Mouse (Mus musculus) kidney, adult 18-20 months (tissue): ENCODE data around the gene Cnr2.
"Not testable (repeated sequence)": the region's sequence is repeated elsewhere in the genome, so short reads cannot be mapped to it uniquely, and the experiment has no call there.

Experiments used
- DNase-seq: peaks from one replicate; pipeline ENCODE4 v3.0.0; 2021

The Cnr2 gene

GRCm38 (mm10) chr4:135938858-135939257 lies 43.7 kb downstream of the Cnr2 start:
- DNase-seq = no peak

- not testable (repeated sequence) for DNase-seq
These were observed 45.8 kb downstream of the Cnr2 start for GRCm38 (mm10) chr4:135941026-135941425.

GRCm38 (mm10) chr4:135942193-135942592 lies 47.0 kb downstream of the Cnr2 start:
- DNase-seq = no peak

- no peak for DNase-seq
These were observed 48.2 kb downstream of the Cnr2 start for GRCm38 (mm10) chr4:135943389-135943788.

- no peak for DNase-seq
These were observed 50.5 kb downstream of the Cnr2 start for GRCm38 (mm10) chr4:135945706-135946105.

- DNase-seq = peak; percentile 98
These were observed 51.1 kb downstream of the Cnr2 start, which contains the start of gene Hmgcl for GRCm38 (mm10) chr4:135946278-135946658. Gene Hmgcl, plus strand, starts transcription at chr4:135946448.

- DNase-seq = peak; percentile 49
These were observed 51.6 kb downstream of the Cnr2 start for GRCm38 (mm10) chr4:135946659-135947301.

- no peak for DNase-seq
These were observed 52.9 kb downstream of the Cnr2 start for GRCm38 (mm10) chr4:135948142-135948541.

- DNase-seq = peak; percentile 28
These were observed 54.3 kb downstream of the Cnr2 start for GRCm38 (mm10) chr4:135949475-135949874.

- DNase-seq = no peak
These were observed 54.7 kb downstream of the Cnr2 start for GRCm38 (mm10) chr4:135949911-135950310.

- no peak for DNase-seq
These were observed 55.2 kb downstream of the Cnr2 start for GRCm38 (mm10) chr4:135950365-135950764.

GRCm38 (mm10) chr4:135951505-135951904 lies 56.3 kb downstream of the Cnr2 start:
- no peak for DNase-seq

- DNase-seq = no peak
These were observed 58.0 kb downstream of the Cnr2 start for GRCm38 (mm10) chr4:135953179-135953578.

- DNase-seq = peak; percentile 83
These were observed 59.0 kb downstream of the Cnr2 start for GRCm38 (mm10) chr4:135954241-135954640.

GRCm38 (mm10) chr4:135955886-135956285 lies 60.7 kb downstream of the Cnr2 start:
- DNase-seq = no peak

- peak; percentile 78 for DNase-seq
These were observed 63.2 kb downstream of the Cnr2 start for GRCm38 (mm10) chr4:135958354-135958753.

GRCm38 (mm10) chr4:135960717-135961116 lies 65.5 kb downstream of the Cnr2 start:
- DNase-seq = peak; percentile 89

- no peak for DNase-seq
These were observed 66.5 kb downstream of the Cnr2 start for GRCm38 (mm10) chr4:135961709-135962108.

GRCm38 (mm10) chr4:135962198-135962597 lies 67.0 kb downstream of the Cnr2 start:
- no peak for DNase-seq

GRCm38 (mm10) chr4:135962946-135963345 lies 67.8 kb downstream of the Cnr2 start:
- no peak for DNase-seq

GRCm38 (mm10) chr4:135963457-135964193 lies 68.4 kb downstream of the Cnr2 start, which contains the start of gene Gale:
Gene Gale, plus strand, starts transcription at chr4:135963727.
- peak; percentile 94 for DNase-seq

- peak; percentile 67 for DNase-seq
These were observed 69.2 kb downstream of the Cnr2 start for GRCm38 (mm10) chr4:135964426-135964825.

- no peak for DNase-seq
These were observed 69.9 kb downstream of the Cnr2 start for GRCm38 (mm10) chr4:135965113-135965512.

GRCm38 (mm10) chr4:135966283-135966682 lies 71.1 kb downstream of the Cnr2 start:
- no peak for DNase-seq
